In the genomic region with DNA sequence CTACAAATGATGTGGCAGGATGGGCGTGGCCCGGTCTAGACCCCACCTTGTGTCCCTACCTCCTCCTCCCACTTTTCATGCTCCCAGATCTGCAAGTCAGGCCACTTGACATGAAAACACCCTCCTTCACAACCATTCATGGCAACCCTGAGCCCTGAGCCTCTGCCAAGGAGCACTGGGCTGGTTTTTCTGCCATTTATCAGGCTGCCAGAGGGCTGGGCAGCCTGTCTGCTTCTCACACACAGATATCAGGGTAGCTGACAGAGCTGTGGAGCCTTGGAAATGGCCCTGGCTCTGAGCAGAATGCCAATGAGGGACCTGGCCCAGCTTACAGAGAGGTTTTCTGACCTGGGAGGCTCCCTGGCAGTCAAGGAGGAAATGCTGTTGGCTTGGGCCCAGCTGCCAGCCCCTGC, we compare ENCODE assay signal across 9 mouse cellular contexts.
A peak's percentile ranks its signal among the peaks of the same experiment; 100 is the strongest.
DNase-seq lines count a peak whose midpoint lies in the region; ATAC-seq and TF ChIP-seq lines count a peak whose summit lies in the region.
"Had no signal": no experiment of that assay in that cellular context is flagged by ENCODE, and none has a peak within 500 bp of the region (broad histone marks: within the 10 kb centered on the region; RNA-seq: fewer than 3 reads in every experiment).

No protein-coding gene starts in this region.

- no peak overlapping the region for H3K9ac ChIP-seq in midbrain, embryonic 11.5 days (ENCODE audit: low read length)
- H3K9ac ChIP-seq in hindbrain, postnatal 0 days (replicated peaks; ENCODE audit: low read length) = no peak overlapping the region
- no peak overlapping the region for H3K9ac ChIP-seq in midbrain, embryonic 12.5 days (replicated peaks)
- no peak overlapping the region for H3K9ac ChIP-seq in intestine, embryonic 15.5 days
- H3K9ac ChIP-seq in kidney, embryonic 15.5 days = no peak overlapping the region
- H3K9ac ChIP-seq: liver, embryonic 14.5 days had no signal

- no peak for DNase-seq in midbrain, embryonic 10.5 days (ENCODE audit: low spot score)
- DNase-seq in midbrain, embryonic 11.5 days (ENCODE audit: low spot score, missing footprints) = no peak
- peak; percentile 33 to 66 for DNase-seq in cerebellum, postnatal 4 days (ENCODE audit: low spot score in 2 of 2)
- peak; percentile 86 for DNase-seq in hindbrain, postnatal 0 days (ENCODE audit: low spot score)
- no peak for DNase-seq in urinary bladder, postnatal 25 days (ENCODE audit: low spot score)

- no peak for ATAC-seq in midbrain, embryonic 11.5 days (ENCODE audit: low FRiP score)
- ATAC-seq in hindbrain, postnatal 0 days = peak; percentile 96
- 0 out of 2 replicates have a peak, but pooled peaks have one; percentile 38 for ATAC-seq in midbrain, embryonic 12.5 days (ENCODE audit: low FRiP score, low read depth)
- no peak for ATAC-seq in intestine, embryonic 15.5 days
- ATAC-seq in kidney, embryonic 15.5 days (replicated peaks; ENCODE audit: low FRiP score) = no peak

- no peaks in the 10 kb centered on the region for H3K9me3 ChIP-seq in midbrain, embryonic 10.5 days (replicated peaks)
- H3K9me3 ChIP-seq in midbrain, embryonic 11.5 days (ENCODE audit: control insufficient read depth, low read length) = no peaks in the 10 kb centered on the region
- no peaks in the 10 kb centered on the region for H3K9me3 ChIP-seq in hindbrain, postnatal 0 days (ENCODE audit: low read length)
- H3K9me3 ChIP-seq in midbrain, embryonic 12.5 days = no peaks in the 10 kb centered on the region
- no peaks in the 10 kb centered on the region for H3K9me3 ChIP-seq in intestine, embryonic 15.5 days
- no peaks in the 10 kb centered on the region for H3K9me3 ChIP-seq in kidney, embryonic 15.5 days (replicated peaks)

- H3K27ac ChIP-seq in midbrain, embryonic 10.5 days (replicated peaks) = 0 out of 2 replicates have a peak overlapping the region, but pooled peaks have one; percentile 7
- H3K27ac ChIP-seq in midbrain, embryonic 11.5 days (ENCODE audit: low read depth, low read length) = no peak overlapping the region
- no peak overlapping the region for H3K27ac ChIP-seq in hindbrain, postnatal 0 days
- H3K27ac ChIP-seq in midbrain, embryonic 12.5 days (replicated peaks) = no peak overlapping the region
- no peak overlapping the region for H3K27ac ChIP-seq in intestine, embryonic 15.5 days
- no peak overlapping the region for H3K27ac ChIP-seq in kidney, embryonic 15.5 days
- H3K27ac ChIP-seq: liver, embryonic 14.5 days had no signal

- no peak for TF ChIP-seq CTCF in hindbrain, postnatal 0 days (IDR thresholded peaks at IDR 0.05; ENCODE audit: low read depth)

- no peak overlapping the region for H3K4me2 ChIP-seq in midbrain, embryonic 11.5 days
- no peak overlapping the region for H3K4me2 ChIP-seq in hindbrain, postnatal 0 days (ENCODE audit: low read depth, low read length)
- H3K4me2 ChIP-seq in midbrain, embryonic 12.5 days (replicated peaks) = no peak overlapping the region
- H3K4me2 ChIP-seq in intestine, embryonic 15.5 days (replicated peaks) = no peak overlapping the region
- H3K4me2 ChIP-seq in kidney, embryonic 15.5 days = no peak overlapping the region

- no peaks in the 10 kb centered on the region for H3K27me3 ChIP-seq in midbrain, embryonic 10.5 days (ENCODE audit: low read depth, poor library complexity, severe bottlenecking)
- H3K27me3 ChIP-seq in midbrain, embryonic 11.5 days (ENCODE audit: control insufficient read depth, insufficient read depth, low read length) = no peaks in the 10 kb centered on the region
- H3K27me3 ChIP-seq in hindbrain, postnatal 0 days (ENCODE audit: insufficient read depth, low read length) = no peaks in the 10 kb centered on the region
- no peaks in the 10 kb centered on the region for H3K27me3 ChIP-seq in midbrain, embryonic 12.5 days
- H3K27me3 ChIP-seq in intestine, embryonic 15.5 days (replicated peaks) = no peaks in the 10 kb centered on the region
- no peaks in the 10 kb centered on the region for H3K27me3 ChIP-seq in kidney, embryonic 15.5 days

- H3K4me1 ChIP-seq in midbrain, embryonic 10.5 days = no peaks in the 10 kb centered on the region
- H3K4me1 ChIP-seq in midbrain, embryonic 11.5 days (ENCODE audit: control insufficient read depth, insufficient read depth, low read length) = no peaks in the 10 kb centered on the region
- peaks cover 8% of the 10 kb centered on the region; the same call in 1 of the 2 replicates for H3K4me1 ChIP-seq in hindbrain, postnatal 0 days (ENCODE audit: insufficient read depth, low read length)
- no peaks in the 10 kb centered on the region for H3K4me1 ChIP-seq in midbrain, embryonic 12.5 days
- no peaks in the 10 kb centered on the region for H3K4me1 ChIP-seq in intestine, embryonic 15.5 days (replicated peaks)
- H3K4me1 ChIP-seq in kidney, embryonic 15.5 days = no peaks in the 10 kb centered on the region

- 92% methylated on average over 2 of the region's 2 CpGs for WGBS in midbrain, embryonic 10.5 days
- 85% methylated on average over 2 of the region's 2 CpGs for WGBS in midbrain, embryonic 11.5 days
- 54% methylated on average over 2 of the region's 2 CpGs for WGBS in hindbrain, postnatal 0 days
- 96% methylated on average over 2 of the region's 2 CpGs for WGBS in midbrain, embryonic 12.5 days
- 100% methylated on average over 2 of the region's 2 CpGs for WGBS in intestine, embryonic 15.5 days
- WGBS in kidney, embryonic 15.5 days = 93% methylated on average over 2 of the region's 2 CpGs

- no peaks in the 10 kb centered on the region for H3K36me3 ChIP-seq in midbrain, embryonic 10.5 days
- no peaks in the 10 kb centered on the region for H3K36me3 ChIP-seq in midbrain, embryonic 11.5 days (ENCODE audit: control insufficient read depth, insufficient read depth, low read length)
- H3K36me3 ChIP-seq in hindbrain, postnatal 0 days (ENCODE audit: insufficient read depth, low read length) = no peaks in the 10 kb centered on the region
- no peaks in the 10 kb centered on the region for H3K36me3 ChIP-seq in midbrain, embryonic 12.5 days
- H3K36me3 ChIP-seq in intestine, embryonic 15.5 days = no peaks in the 10 kb centered on the region
- H3K36me3 ChIP-seq in kidney, embryonic 15.5 days = no peaks in the 10 kb centered on the region

- no peak overlapping the region for H3K4me3 ChIP-seq in midbrain, embryonic 10.5 days
- no peak overlapping the region for H3K4me3 ChIP-seq in midbrain, embryonic 11.5 days (ENCODE audit: low read depth, low read length)
- H3K4me3 ChIP-seq in hindbrain, postnatal 0 days (ENCODE audit: low read length) = no peak overlapping the region
- no peak overlapping the region for H3K4me3 ChIP-seq in midbrain, embryonic 12.5 days
- no peak overlapping the region for H3K4me3 ChIP-seq in intestine, embryonic 15.5 days (replicated peaks)
- no peak overlapping the region for H3K4me3 ChIP-seq in kidney, embryonic 15.5 days (replicated peaks)

Comparison
In these comparisons a context has a peak if more than half of its experiments do, and no peak if none do; other contexts are left out.
1. ATAC-seq: peak in hindbrain, postnatal 0 days (single experiment) and midbrain, embryonic 12.5 days (single experiment); none in midbrain, embryonic 11.5 days (single experiment), intestine, embryonic 15.5 days (single experiment) and kidney, embryonic 15.5 days (single experiment).
2. DNase-seq: peak in cerebellum, postnatal 4 days (2 of 2) and hindbrain, postnatal 0 days (single experiment); none in midbrain, embryonic 10.5 days (single experiment), midbrain, embryonic 11.5 days (single experiment) and urinary bladder, postnatal 25 days (single experiment).